Mouse (Mus musculus) adrenal gland, adult 2 months (tissue): ENCODE measurements around the gene Nutf2. TPM values are rescaled to one million over a fixed set of nuclear protein-coding genes. Genes with fewer than 3 reads are reported as not detected.

ENCODE experiments used
- DNase-seq: peaks from one replicate; pipeline ENCODE4 v3.0.0; 2021
- polyA plus RNA-seq: library from polyadenylated mRNA; depleted of rRNA; stranded (reverse); fragments of >200 nt; gene quantifications from 2 replicates; pipeline ENCODE4 v1.2.3, GENCODE M21; 2012
- total RNA-seq, 2 experiments: library from RNA; stranded (reverse); gene quantifications; 2 replicates each; pipeline ENCODE4 v1.2.3; 2021

The Nutf2 gene
- total and polyA plus RNA-seq, 3 experiments: 24.8 to 44.0 (median 30.2) TPM

GRCm38 (mm10) chr8:105854715-105855216, 5.6 kb upstream of the Nutf2 start, which contains the start of gene Thap11:
Gene Thap11 (plus strand): TSS chr8:105855132.
- peak; percentile 95 for DNase-seq

GRCm38 (mm10) chr8:105855248-105856167, 4.9 kb upstream of the Nutf2 start:
- DNase-seq: peak; percentile 58

- DNase-seq: no peak
Measured at GRCm38 (mm10) chr8:105856168-105856835, 4.1 kb upstream of the Nutf2 start.

DNA sequence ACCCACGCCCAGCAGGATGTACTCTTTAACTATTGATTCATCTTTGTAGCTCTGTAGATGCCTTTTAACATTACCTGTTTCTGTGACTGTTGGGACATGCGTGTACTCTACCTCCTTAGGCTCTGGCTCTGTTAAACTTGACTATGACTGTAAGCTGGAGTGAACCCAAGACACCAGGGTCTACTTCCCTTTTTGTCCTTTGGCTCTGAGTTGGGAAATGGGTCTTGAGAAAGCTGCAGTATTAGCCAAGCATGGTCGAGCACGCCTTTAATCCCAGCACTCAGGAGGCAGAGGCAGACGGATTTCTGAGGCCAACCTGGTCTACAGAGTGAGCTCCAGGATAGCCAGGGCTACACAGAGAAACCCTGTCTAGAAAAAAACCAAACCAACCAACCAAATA, 1.9 kb upstream of the Nutf2 start:
- DNase-seq: no peak

- DNase-seq: no peak
Measured at GRCm38 (mm10) chr8:105859314-105859713, 1.1 kb upstream of the Nutf2 start.

GRCm38 (mm10) chr8:105861951-105862350, 1.6 kb downstream of the Nutf2 start:
- DNase-seq: peak; percentile 49

DNA sequence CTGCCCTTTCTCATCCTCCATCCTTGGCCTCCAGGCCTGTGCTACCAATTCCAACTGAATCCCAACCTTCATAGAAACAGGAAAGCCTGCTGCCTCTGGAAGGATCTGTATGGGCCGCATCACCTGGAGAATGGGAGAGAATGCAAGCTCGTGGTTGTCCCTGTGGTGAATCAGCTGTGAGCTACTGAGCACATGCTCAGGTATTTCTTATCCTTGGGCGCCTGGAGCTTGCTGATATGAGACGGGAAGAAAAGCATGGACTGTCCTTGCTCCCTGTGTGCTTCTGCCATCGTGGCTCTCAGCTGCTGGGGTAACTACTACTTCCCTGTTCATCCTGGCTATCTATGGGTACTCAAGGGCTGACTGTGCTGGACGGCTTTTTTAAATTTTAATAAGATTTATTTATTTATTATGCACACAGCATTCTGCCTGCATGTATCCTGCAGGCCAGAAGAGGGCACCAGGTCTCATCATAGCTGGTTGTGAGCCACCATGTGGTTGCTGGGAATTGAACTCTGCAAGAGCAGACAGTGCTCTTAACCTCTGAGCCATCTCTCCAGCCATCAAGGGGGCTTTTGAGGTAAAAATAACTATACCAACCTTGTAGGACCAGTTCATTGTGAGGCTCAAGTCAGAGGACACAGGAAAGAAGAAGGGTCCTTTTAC, 6.1 kb downstream of the Nutf2 start:
- DNase-seq: no peak

GRCm38 (mm10) chr8:105874301-105874700, 13.9 kb downstream of the Nutf2 start:
- DNase-seq: no peak

- DNase-seq: peak; percentile 91
Measured at GRCm38 (mm10) chr8:105880754-105881520, 20.6 kb downstream of the Nutf2 start, which contains the start of gene Edc4. Gene Edc4 (plus strand): TSS chr8:105880881.

- no peak for DNase-seq
Measured at GRCm38 (mm10) chr8:105889756-105890465, 29.5 kb downstream of the Nutf2 start.

GRCm38 (mm10) chr8:105890870-105891269, 30.5 kb downstream of the Nutf2 start:
- no peak for DNase-seq

DNA sequence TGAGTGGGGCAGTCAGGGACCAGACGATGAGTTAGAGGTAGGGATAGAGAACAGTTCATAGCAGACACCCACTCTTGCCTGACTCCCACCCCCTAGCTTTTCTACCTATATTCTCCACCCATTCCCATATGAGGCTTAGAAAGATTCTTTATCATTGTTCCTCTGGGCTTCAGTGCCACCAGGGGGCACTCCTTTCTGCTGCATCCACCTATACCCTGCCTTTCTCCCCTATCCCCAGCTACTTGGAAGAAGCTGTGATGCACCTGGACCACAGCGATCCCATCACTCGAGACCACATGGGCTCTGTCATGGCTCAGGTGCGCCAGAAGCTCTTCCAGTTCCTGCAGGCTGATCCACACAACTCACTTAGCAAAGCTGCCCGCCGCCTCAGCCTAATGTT, 32.1 kb downstream of the Nutf2 start:
- peak; percentile 25 for DNase-seq

DNA sequence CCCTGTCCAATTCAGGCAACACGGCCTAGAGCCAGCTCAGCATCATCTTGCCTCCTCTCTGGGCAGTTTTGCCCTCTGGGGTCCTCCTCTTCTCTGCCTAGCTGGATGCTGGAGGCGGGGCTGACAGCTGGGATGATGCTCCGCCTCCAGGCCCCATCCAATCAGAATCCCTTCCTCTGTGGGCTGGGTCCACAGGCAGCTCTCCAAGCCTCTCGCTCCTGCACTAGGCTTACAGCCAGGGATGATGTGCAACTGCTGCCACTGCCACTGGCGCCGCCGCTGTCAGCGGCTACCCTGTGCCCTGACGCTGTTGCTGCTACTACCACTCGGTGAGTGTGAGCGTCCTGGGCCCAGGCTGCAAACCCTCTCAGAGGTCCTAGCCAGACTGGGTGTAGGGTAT, 33.0 kb downstream of the Nutf2 start, which contains the start of gene Nrn1l:
TSS of gene Nrn1l (plus strand) at position 229 of the 400 bp plus-strand sequence.
- DNase-seq: peak; percentile 82

DNA sequence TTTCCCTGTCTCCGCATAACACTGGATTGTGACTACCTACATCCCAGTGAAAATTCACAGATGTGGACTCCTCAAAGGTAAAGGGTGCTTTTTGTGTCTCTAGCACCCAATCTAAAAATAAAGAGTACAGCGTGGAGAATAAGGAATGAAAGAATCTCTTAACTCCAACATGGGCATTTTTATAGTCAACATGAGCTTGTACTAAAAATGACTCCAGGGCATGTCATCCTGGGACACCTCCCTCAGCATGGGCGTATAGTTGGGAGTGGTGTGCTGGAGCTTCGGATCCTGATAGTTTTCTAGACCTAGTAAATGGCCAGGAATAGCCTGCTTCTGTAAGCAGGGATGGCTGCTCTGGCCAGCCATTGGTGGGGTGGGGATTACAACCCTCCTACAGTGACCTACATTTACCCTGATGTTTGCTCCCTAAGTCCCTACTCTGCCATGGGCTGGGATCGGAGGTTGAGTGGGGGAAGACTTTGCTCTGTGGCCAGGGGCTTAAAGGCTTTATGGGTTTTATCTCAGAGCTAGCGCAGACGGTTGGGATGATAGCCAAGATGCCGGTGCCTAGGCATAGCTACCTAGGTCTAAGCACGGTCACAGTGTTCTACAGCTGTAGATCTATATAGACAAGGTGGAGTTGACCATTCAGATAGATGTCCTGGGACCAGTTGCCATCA, 37.6 kb downstream of the Nutf2 start:
- no peak for DNase-seq

DNA sequence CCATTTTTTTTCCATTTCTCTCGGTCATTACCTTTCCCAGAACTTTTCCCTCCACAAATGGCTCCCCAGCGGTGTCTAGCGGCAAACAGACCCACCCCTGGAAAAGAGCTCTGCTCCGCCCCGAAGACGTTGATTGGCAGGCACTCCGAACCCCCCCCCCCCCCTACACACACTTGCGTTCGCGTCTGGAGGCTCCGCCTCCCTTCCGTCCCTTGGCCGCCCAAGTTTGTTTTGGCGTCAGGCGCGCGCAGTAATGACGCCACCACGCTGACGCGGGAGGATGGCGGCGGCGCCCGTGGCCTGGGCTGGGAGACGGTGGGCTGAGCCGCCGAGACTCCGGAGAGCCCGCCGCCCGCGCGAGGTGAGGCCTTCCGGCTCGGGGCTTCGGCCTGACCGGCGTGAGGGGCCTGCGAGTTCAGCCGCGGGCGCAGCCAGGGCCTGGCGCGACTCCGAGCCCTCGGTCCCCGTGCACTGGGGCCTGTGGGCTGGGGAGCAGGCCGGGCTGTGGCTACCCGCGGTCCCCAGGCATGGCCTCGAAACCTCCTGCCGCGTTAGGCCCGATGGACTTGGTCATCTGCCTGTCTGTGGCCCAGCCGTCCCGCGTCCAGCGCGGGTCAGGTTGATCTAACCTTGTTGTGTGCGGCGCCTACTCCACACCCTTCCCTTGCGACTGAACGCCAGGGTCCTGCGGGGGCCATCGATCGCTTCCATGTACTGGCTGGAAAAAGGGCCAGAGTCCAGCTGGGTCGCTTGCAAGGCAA, 40.0 kb downstream of the Nutf2 start, which contains the start of gene Pskh1:
TSS of gene Pskh1 (plus strand) at position 262 of the 761 bp plus-strand sequence.
- DNase-seq: peak; percentile 96

GRCm38 (mm10) chr8:105900941-105901616, 40.7 kb downstream of the Nutf2 start:
- no peak for DNase-seq

GRCm38 (mm10) chr8:105919390-105919789, 59.0 kb downstream of the Nutf2 start:
- DNase-seq: no peak

DNA sequence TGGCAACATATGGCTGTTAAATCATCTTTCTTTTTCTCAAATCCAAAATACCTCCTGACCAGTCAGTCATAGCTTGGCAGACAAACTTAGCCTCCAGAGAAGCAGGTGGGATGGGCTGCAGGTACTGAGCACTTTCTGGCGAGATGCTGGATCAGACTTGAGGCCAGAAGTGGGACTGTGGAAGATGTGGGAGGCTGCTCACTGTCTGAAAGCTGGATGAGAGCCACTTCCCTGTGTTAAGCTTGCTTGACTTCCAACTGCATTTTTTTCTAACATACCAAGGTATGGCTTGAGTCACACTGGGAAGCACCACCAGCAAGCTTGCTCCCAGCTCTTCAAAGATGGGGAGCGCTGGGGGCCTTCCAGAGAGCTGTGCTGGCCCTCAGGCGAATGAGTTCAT, 64.7 kb downstream of the Nutf2 start:
- no peak for DNase-seq
